Mouse (Mus musculus): ENCODE data around the gene Csf3. TPM values are rescaled to one million over a fixed set of nuclear protein-coding genes. Genes with fewer than 3 reads are reported as not detected.

The Csf3 gene
- total RNA-seq, 2 experiments from 2014 or later, result not detected

- peak in 1 of 2 experiments; percentile 26 for DNase-seq (ENCODE audit: low spot score in 2 of 2)
Observed at GRCm38 (mm10) chr11:98747804-98748505, 46.9 kb downstream of the Csf3 start.

- DNase-seq (ENCODE audit: low spot score in 2 of 2), result no peak
Observed at GRCm38 (mm10) chr11:98748506-98749416, 47.7 kb downstream of the Csf3 start.

- DNase-seq (ENCODE audit: low spot score in 2 of 2), result peak in 1 of 2 experiments; percentile 25
Observed at GRCm38 (mm10) chr11:98749716-98750115, 48.7 kb downstream of the Csf3 start.

- DNase-seq (ENCODE audit: low spot score in 2 of 2), result peak; percentile 70 to 71
Observed at GRCm38 (mm10) chr11:98750351-98751201, 49.5 kb downstream of the Csf3 start.

- DNase-seq (ENCODE audit: low spot score in 2 of 2), result peak; percentile 25 to 32
Observed at GRCm38 (mm10) chr11:98751221-98751782, 50.2 kb downstream of the Csf3 start.

- no peak for DNase-seq (ENCODE audit: low spot score in 2 of 2)
Observed at GRCm38 (mm10) chr11:98752562-98753140, 51.6 kb downstream of the Csf3 start.

Other genes with a start within 250 kb of the Csf3 start
- under 1 TPM; 0.46 to 0.86 TPM for gene Ikzf3, start 155.2 kb upstream of the Csf3 start, total RNA-seq (2021)
- under 1 TPM; 0.22 to 0.43 TPM for gene Zpbp2, start 150.2 kb upstream of the Csf3 start, total RNA-seq (2021)
- 100 to 1,000 TPM; 118 to 184 TPM for gene Ormdl3, start 113.9 kb upstream of the Csf3 start, total RNA-seq (2021)
- gene Lrrc3c, start 103.0 kb upstream of the Csf3 start, total RNA-seq (2021), result not detected
- 10 to 100 TPM; 10.4 to 11.6 TPM for gene Gm12355, start 75.6 kb upstream of the Csf3 start, total RNA-seq (2021)
- gene Gsdma3, start 74.9 kb upstream of the Csf3 start, total RNA-seq (2021), result 10 to 100 TPM; 15.6 to 19.6 TPM
- 1 to 10 TPM in 1 of 2 experiments, under 1 TPM in 1; 0.89 to 1.1 TPM for gene Gsdma2, start 54.5 kb upstream of the Csf3 start, total RNA-seq (2021)
- not detected for gene Gsdma, start 36.9 kb upstream of the Csf3 start, total RNA-seq (2021)
- gene Psmd3, start 18.7 kb upstream of the Csf3 start, total RNA-seq (2021), result 100 to 1,000 TPM; 114 to 118 TPM
- 10 to 100 TPM; 46.1 to 49.2 TPM for gene Med24, start 28.2 kb downstream of the Csf3 start, total RNA-seq (2021)
- gene Thra, start 39.4 kb downstream of the Csf3 start, total RNA-seq (2021), result 10 to 100 TPM; 90.2 to 91.0 TPM
- gene Nr1d1, start 74.1 kb downstream of the Csf3 start, total RNA-seq (2021), result 100 to 1,000 TPM; 226 to 232 TPM
- 10 to 100 TPM; 82.3 to 97.4 TPM for gene Msl1, start 94.3 kb downstream of the Csf3 start, total RNA-seq (2021)
- 10 to 100 TPM; 36.8 to 41.9 TPM for gene Casc3, start 103.6 kb downstream of the Csf3 start, total RNA-seq (2021)
- under 1 TPM; 0.36 to 0.58 TPM for gene Rapgefl1, start 135.5 kb downstream of the Csf3 start, total RNA-seq (2021)
- gene Wipf2, start 162.4 kb downstream of the Csf3 start, total RNA-seq (2021), result 10 to 100 TPM; 20.0 to 22.2 TPM
- under 1 TPM; 0.32 to 0.43 TPM for gene Cdc6, start 206.5 kb downstream of the Csf3 start, total RNA-seq (2021)
- gene Rara, start 226.6 kb downstream of the Csf3 start, total RNA-seq (2021), result 10 to 100 TPM; 16.2 to 16.7 TPM